Mouse (Mus musculus) embryonic stem cell, embryonic (primary cell): Measurements from ENCODE around the gene Cdc25a.

Source experiments
- CTCF ChIA-PET, 4 experiments: fragments of 300-600 bp in 2 of 4; fragments of 350-600 bp in 2 of 4; sonication (Branson Sonifier 250); formaldehyde crosslinking; loops; one replicate each; lab custom pipeline; 2022; ENCODE audit warnings: inconsistent platforms in 2 of 4; lab: Charles Lee
- POLR2A ChIA-PET, 4 experiments: fragments of 300-600 bp in 2 of 4; fragments of 350-600 bp in 2 of 4; sonication (Branson Sonifier 250); formaldehyde crosslinking; loops; one replicate each; lab custom pipeline; 2022; ENCODE audit warnings: antibody characterized with exemption in 4 of 4, inconsistent platforms in 1 of 4; lab: Charles Lee

Cdc25a gene

DNA sequence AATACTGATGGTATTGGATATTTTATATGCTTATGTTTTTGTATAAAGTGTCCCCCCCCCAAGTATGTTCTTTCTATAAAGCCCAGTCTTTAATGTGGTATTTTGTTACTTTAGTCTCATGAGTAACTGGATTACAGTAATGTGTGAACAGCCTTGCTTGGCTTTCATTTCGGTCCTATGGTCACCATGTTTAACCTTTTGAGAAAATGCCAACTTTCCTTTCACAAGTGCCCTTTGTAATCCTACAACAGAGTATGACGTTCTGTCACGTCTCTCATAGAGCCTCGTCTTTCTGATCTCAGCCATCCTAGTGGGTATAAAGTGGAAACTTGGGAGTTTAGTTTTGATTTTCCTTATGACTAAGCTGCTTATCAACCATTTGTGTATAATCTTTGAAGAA is 67.4 kb downstream of the Cdc25a start:
- POLR2A ChIA-PET, result interaction anchor here in 2 of 4 experiments (0.6 to 2.3 kb wide), 6 partner anchors 10 to 48 kb away, joined by 3 to 8 read pairs (median 4); partner anchors contain the start of gene Map4 (in 1 of the 2)
- CTCF ChIA-PET, result interaction anchor here in 1 of 4 experiments (1.2 kb wide), 1 partner anchor 50 kb away, joined by 3 read pairs; no protein-coding TSS in a partner anchor
